Mouse (Mus musculus) effector memory CD4-positive, alpha-beta T cell, adult 5 months (primary cell): ENCODE results near the gene Btnl6. TPM values are rescaled to one million over a fixed set of nuclear protein-coding genes. Genes with fewer than 3 reads are reported as not detected.

ENCODE experiments used
- polyA plus RNA-seq: library from polyadenylated mRNA; unstranded; fragments of 100-300 nt; shearing (Covaris generic); gene quantifications from one replicate; pipeline ENCODE4 v1.2.1, GENCODE M21; 2017

Btnl6 gene
- polyA plus RNA-seq, result not detected

DNA sequence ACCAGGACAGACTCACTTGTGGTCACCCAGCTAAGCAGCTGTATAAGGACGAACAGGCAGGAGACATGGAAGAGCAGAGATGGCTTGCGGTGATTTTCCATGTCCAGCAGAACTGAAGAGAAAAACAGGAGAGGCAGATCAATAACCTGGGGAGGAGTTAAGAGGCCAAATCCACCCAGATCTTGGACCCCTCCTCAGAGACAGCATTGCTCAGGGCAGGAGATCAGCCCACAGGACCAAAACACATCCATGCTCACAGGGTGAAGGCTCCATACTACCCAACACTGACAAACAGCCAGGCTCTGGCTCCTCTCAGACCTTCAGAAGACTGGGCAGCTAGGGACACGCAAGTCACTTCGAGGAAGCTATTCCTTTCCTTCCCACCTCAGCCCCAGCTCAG is at the start of gene Btnl6:
Gene Btnl6 (minus strand): TSS at position 101 of the 400 bp plus-strand sequence.

DNA sequence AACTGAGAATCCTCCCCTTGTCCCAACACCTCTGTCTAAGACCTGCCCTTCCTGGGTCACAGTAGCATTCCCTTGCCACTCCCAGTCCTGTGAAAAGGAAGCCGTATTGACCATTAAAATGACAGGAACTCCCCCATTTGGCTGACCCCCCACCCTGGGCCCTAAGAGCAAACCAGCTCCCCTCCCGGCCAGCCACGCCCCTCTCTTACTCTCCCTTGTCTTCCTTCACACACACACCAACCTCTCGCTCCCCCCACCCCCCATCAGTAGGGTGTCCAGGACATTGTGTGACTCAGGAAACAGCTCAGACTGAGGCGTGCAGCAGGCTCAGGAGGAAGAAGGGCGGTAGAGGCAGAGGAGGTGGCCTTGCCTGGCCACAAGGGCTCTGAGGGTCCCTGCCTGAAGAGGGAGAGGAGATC is 46.9 kb upstream of the Btnl6 start, which contains the start of gene Notch4:
Gene Notch4 (plus strand): TSS at position 266 of the 419 bp plus-strand sequence.

DNA sequence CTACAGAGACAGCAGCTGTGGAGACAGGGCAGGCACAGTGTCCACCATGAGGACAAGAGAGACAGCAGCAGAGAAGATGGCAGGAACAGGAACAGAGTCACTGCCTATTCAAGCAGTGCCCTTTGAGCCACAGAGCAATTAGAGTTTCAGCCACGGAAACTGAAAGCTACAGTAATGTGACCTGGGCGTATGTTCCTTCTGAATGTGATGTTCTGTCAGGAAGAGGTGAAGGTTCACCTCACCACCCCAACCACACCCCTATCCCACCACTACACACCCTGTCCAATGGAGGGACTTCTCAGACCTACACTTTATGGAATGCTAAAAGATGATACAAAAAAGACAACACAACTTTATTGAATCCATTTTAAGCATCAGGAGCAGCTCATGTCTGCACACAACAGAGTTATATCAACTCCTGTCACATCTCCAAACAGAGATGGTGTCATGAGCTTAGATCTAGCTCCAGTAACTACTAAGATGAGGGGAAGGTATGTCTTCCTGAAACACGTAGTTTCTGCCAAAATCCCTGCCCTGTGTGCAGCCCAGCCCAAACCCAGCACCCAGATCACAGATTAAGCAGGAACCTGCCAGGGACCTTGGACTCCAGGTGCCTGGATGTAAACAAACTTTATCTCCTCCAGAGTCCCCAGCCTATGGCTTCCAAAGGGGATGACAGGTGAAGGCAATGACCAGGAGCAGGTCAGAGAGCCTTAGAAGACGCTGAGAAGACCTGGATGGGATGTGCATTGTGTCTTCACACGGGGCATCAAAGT is 39.7 kb downstream of the Btnl6 start, which contains the start of gene Btnl4:
Gene Btnl4 (minus strand): TSS at position 81 of the 776 bp plus-strand sequence.

Other genes starting within 250 kb of the Btnl6 start
- gene H2-Aa, start 229.5 kb downstream of the Btnl6 start, polyA plus RNA-seq, result 4.3 TPM
- gene H2-Eb1, start 211.5 kb downstream of the Btnl6 start, polyA plus RNA-seq, result 1.7 TPM
- gene H2-Eb2, start 191.7 kb downstream of the Btnl6 start, polyA plus RNA-seq, result not detected
- gene Btnl2, start 162.5 kb downstream of the Btnl6 start, polyA plus RNA-seq, result not detected
- gene Btnl1, start 140.2 kb downstream of the Btnl6 start, polyA plus RNA-seq, result not detected
- 1.6 TPM for gene BC051142, start 118.5 kb downstream of the Btnl6 start, polyA plus RNA-seq
- gene Btnl4, start 40.0 kb downstream of the Btnl6 start, polyA plus RNA-seq, result not detected
- gene Notch4, start 46.9 kb upstream of the Btnl6 start, polyA plus RNA-seq, result 0.51 TPM
- gene Gpsm3, start 72.5 kb upstream of the Btnl6 start, polyA plus RNA-seq, result 234 TPM
- gene Pbx2, start 73.9 kb upstream of the Btnl6 start, polyA plus RNA-seq, result 6.4 TPM
- 0.60 TPM for gene Ager, start 80.5 kb upstream of the Btnl6 start, polyA plus RNA-seq
- gene Rnf5, start 86.3 kb upstream of the Btnl6 start, polyA plus RNA-seq, result 58.0 TPM
- gene Agpat1, start 86.9 kb upstream of the Btnl6 start, polyA plus RNA-seq, result 21.4 TPM
- 0.92 TPM for gene Egfl8, start 98.6 kb upstream of the Btnl6 start, polyA plus RNA-seq
- 25.0 TPM for gene Ppt2, start 111.2 kb upstream of the Btnl6 start, polyA plus RNA-seq
- 20.2 TPM for gene Prrt1, start 112.2 kb upstream of the Btnl6 start, polyA plus RNA-seq
- gene Fkbpl, start 127.4 kb upstream of the Btnl6 start, polyA plus RNA-seq, result 3.2 TPM
- 56.1 TPM for gene Atf6b, start 129.8 kb upstream of the Btnl6 start, polyA plus RNA-seq
- gene Tnxb, start 153.2 kb upstream of the Btnl6 start, polyA plus RNA-seq, result not detected
- gene C4b, start 226.5 kb upstream of the Btnl6 start, polyA plus RNA-seq, result not detected